Mouse (Mus musculus) gastrocnemius, postnatal 25 days (tissue): ENCODE results near the gene Olfr447. TPM values are rescaled to one million over a fixed set of nuclear protein-coding genes. Genes with fewer than 3 reads are reported as not detected.

ENCODE experiments used
- DNase-seq: peaks from one replicate; pipeline ENCODE4 v3.0.0; 2022
- long read RNA-seq, 2 experiments: library from polyadenylated mRNA; stranded (forward); transcript quantifications; one replicate each; pipeline ENCODE4 v2.0.0; 2021
- total RNA-seq, 2 experiments: library from RNA; stranded (reverse); gene quantifications; 1 replicate in 1 of 2; 2 replicates in 1 of 2; pipeline ENCODE4 v1.2.3; 2021

Gene Olfr447
- total RNA-seq = not detected
- long read RNA-seq, experiment 1 = 0 reads
- long read RNA-seq, experiment 2 = 0 reads

DNA sequence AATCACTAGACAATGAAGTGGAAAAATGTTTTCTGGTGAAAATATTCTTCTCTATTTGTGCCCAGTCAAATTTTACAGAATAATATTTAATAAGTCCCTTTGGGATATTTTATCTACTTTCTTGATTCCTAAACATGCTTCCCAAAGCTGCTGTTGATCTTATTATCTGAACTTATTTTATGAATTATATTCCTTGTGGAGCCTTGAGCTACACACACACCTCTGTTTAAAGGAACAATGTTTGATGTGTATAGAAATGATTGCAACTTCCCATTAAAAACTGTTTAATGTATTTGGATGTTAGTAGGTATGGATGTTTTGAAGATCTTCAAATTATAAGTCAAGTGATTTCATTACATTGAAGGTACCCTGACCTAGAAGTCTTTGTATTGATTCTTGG, at the start of gene Olfr447:
Olfr447 (plus strand) TSS at position 301 of the 400 bp plus-strand sequence.
- no peak for DNase-seq

DNA sequence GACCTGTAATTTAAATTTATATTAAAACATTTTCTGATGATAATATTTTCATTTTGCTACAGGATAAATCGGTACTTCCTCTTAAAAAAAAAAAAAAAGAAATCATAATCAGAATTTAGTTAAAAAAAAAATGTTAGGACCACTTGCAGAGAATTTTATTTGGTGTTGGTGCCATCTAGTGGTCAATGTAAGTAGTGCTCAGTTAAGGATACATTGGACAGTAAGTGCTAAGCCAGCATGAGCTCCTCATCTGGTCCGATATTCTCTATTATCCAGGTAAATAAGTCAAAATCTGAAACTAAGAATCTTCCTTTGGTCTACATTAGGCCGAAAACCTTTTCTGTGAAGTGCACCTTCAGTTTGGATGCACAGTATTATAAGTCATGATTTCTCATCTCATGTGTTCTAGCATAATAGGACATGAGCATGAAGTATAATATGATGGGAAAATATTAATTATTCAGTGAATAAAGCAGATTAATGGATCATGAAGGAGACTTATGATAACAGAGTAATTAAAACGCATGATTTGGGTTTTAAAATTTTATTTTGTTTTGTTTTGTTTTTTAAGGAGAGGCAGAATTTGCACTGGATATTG, 48.4 kb upstream of the Olfr447 start:
- DNase-seq = no peak

DNA sequence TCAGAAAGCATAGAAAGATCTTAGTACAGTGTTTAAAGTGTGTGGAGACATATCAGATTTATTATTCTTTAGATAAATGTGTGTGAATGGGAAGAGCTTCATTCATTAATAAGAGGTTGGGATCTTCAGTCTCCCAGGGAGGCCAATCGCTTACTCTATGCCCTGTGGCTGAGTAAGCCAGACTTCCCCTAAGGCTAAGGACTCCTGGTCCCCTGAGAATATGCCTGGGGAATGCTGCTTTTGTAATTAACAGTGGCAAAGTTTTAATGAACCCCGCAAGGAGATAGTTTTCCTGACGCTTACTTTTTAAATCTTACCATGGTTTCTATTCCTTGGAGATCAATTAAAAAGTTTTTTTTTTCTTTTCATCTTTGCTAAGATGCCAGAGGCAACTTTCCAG, 39.0 kb upstream of the Olfr447 start:
- DNase-seq = no peak

DNA sequence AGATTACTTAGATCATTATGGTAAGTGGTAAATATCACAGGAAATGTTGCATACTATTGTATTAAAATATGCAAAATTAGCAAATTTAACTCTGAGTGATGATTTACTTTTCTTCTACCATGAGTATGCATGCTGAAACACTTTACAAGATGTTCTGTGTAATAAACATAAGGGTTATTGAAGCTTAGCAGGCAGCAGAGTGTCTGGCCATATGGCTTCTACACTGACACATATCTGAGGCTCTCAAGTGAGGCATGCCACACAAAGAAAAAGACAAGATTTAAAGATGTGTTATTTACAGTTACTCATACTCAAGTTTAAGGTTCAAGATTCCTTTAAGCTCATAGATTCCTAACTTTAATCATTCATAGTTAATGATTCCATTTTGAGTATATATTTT, 32.4 kb upstream of the Olfr447 start:
- no peak for DNase-seq

DNA sequence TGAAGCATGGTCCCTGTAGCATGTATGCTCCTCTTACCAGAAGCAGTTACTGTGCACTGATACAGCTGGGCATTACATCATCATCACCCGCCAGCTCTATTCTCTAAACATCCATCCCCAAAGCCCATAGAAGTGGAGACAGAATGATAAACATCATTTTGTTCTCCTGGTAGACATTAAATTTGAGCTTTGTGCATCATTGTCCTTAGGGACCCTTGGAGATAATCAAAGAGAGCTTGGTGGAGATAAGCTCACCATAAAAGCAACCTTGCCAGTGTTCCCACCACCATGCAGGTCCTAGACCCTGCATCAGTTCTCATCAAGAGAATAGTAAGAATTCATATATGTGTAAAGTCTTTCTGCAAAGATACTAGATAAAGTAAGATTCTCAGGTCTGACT, 18.5 kb upstream of the Olfr447 start, which contains the start of gene Olfr448:
Olfr448 (plus strand) TSS at position 301 of the 400 bp plus-strand sequence.
- DNase-seq = no peak

DNA sequence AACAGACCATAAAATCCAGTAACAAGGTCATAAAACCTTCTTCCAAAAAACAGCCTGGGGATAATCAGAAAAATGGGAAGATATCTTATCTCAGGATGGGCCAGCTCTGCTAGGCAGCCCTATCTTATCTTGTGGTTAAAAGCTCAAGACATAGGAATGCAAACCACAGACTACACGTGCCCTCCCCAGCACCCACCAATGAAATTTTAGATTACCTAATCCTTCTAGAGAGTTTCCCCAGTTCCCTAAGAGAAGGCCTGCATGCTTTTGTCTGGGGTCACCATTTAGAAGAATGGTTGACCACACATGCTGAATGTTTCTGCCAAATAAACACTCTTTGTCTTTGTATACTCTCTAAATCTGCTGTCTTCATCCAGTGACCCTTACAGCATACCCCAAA, 8.3 kb upstream of the Olfr447 start:
- no peak for DNase-seq

DNA sequence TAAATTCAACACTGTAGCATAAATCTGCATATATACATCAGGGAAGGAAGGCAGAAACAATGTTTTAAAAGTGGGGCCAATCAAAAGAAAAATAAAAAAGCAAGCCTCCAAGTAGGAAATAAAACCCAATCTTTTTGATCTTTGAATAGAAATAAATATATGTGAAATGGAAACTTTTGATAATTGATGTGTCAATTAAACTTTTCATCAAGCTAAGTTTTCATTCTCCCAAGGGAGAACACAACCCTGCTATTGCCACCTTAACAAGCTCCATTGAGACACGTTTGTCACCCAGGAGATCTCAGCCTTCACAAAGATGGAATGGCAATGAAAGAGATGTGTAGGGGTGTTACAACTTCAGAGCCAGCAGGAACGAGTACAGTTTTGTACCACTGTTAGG, 12.4 kb downstream of the Olfr447 start, which contains the start of gene Olfr446:
Olfr446 (plus strand) TSS at position 301 of the 400 bp plus-strand sequence.
- no peak for DNase-seq

DNA sequence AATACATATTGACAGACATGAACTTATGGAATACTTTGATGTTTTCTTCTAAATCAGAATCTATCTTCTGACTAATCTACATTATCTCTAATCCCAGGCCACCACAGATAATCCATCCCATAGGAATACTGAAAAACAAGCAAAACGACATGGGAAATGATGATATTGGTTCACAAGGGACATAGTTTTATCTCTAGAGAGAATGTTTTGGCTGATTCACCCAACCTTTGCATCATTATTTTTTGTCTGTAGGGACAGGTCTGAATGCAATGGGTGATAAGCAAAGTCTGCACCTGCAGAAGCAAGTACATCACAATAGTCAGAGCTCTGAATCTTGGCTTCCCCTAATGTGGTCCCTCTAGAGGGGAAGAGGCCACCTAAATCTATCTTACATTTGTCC, 40.1 kb downstream of the Olfr447 start, which contains the start of gene Olfr444:
Olfr444 (plus strand) TSS at position 301 of the 400 bp plus-strand sequence.
- no peak for DNase-seq

Other genes starting within 250 kb of the Olfr447 start
- 10 to 100 TPM in 1 of 2 experiments, 1 to 10 TPM in 1; 9.0 to 12.9 TPM for gene Tcaf1, start 198.8 kb upstream of the Olfr447 start, total RNA-seq
- gene Olfr453, start 169.5 kb upstream of the Olfr447 start, total RNA-seq = not detected
- gene Olfr38, start 152.5 kb upstream of the Olfr447 start, total RNA-seq = not detected
- gene Olfr452, start 123.8 kb upstream of the Olfr447 start, total RNA-seq = not detected
- gene Olfr450, start 96.9 kb upstream of the Olfr447 start, total RNA-seq = not detected
- not detected for gene Olfr449, start 74.5 kb upstream of the Olfr447 start, total RNA-seq
- not detected for gene Olfr448, start 18.4 kb upstream of the Olfr447 start, total RNA-seq
- gene Olfr446, start 12.5 kb downstream of the Olfr447 start, total RNA-seq = not detected
- gene Olfr444, start 40.2 kb downstream of the Olfr447 start, total RNA-seq = not detected
- not detected for gene Olfr441, start 197.5 kb downstream of the Olfr447 start, total RNA-seq
- gene Olfr237-ps1, start 237.7 kb downstream of the Olfr447 start, total RNA-seq = not detected